10 mouse cellular contexts compared by ENCODE assay signal in genomic region chr2:4593433-4593832, GRCm38 (mm10). TPM values are rescaled to one million over a fixed set of nuclear protein-coding genes. Genes with fewer than 3 reads are reported as not detected.
DNase-seq lines count a peak whose midpoint lies in the region; ATAC-seq and TF ChIP-seq lines count a peak whose summit lies in the region.
"Had no signal": no experiment of that assay in that cellular context is flagged by ENCODE, and none has a peak within 500 bp of the region (broad histone marks: within the 10 kb centered on the region; RNA-seq: fewer than 3 reads in every experiment).

No protein-coding gene starts in this region.

- intact Hi-C loops in gastrocnemius, adult 2 months (cut with DNase I) = no loop called here

- no peaks in the 10 kb centered on the region for H3K27me3 ChIP-seq in hindbrain, postnatal 0 days (ENCODE audit: insufficient read depth, low read length)
- H3K27me3 ChIP-seq in liver, embryonic 12.5 days (replicated peaks) = no peaks in the 10 kb centered on the region
- H3K27me3 ChIP-seq: Patski had no signal

- TF ChIP-seq CTCF in layer of hippocampus, adult 2 months (conservative IDR thresholded peaks at IDR 0.05) = no peak
- TF ChIP-seq CTCF in gastrocnemius, adult 2 months (IDR thresholded peaks at IDR 0.05) = no peak
- TF ChIP-seq CTCF in hindbrain, postnatal 0 days (IDR thresholded peaks at IDR 0.05; ENCODE audit: low read depth) = no peak

- no peak overlapping the region for H3K4me2 ChIP-seq in hindbrain, postnatal 0 days (ENCODE audit: low read depth, low read length)
- no peak overlapping the region for H3K4me2 ChIP-seq in liver, embryonic 12.5 days

- peak in 1 of 2 experiments; percentile 19 for DNase-seq in layer of hippocampus, adult 2 months (ENCODE audit: low spot score in 2 of 2)
- DNase-seq in layer of hippocampus, postnatal 14 days (ENCODE audit: low spot score in 2 of 2) = no peak
- DNase-seq in brain, adult 2 months (ENCODE audit: low read depth, low spot score) = peak; percentile 49
- DNase-seq in gastrocnemius, adult 2 months = peak; percentile 86
- peak; percentile 52 for DNase-seq in hindbrain, postnatal 0 days (ENCODE audit: low spot score)
- peak; percentile 45 for DNase-seq in retina, postnatal 7 days (ENCODE audit: low read depth, low spot score)
- DNase-seq in layer of hippocampus, adult 8-10 months (ENCODE audit: low spot score in 2 of 2) = no peak

- H3K9ac ChIP-seq in hindbrain, postnatal 0 days (replicated peaks; ENCODE audit: low read length) = no peak overlapping the region
- no peak overlapping the region for H3K9ac ChIP-seq in liver, embryonic 12.5 days

- WGBS in hindbrain, postnatal 0 days = 38% methylated on average over 9 of the region's 9 CpGs
- WGBS in liver, embryonic 12.5 days (ENCODE audit: insufficient replicate concordance) = 17% methylated on average over 9 of the region's 9 CpGs

- ATAC-seq in hindbrain, postnatal 0 days = peak; percentile 47; the same call in 1 of the 2 replicates
- peak; percentile 79 for ATAC-seq in liver, embryonic 12.5 days
- ATAC-seq: Patski had no signal

- no peaks in the 10 kb centered on the region for H3K4me1 ChIP-seq in hindbrain, postnatal 0 days (ENCODE audit: insufficient read depth, low read length)
- H3K4me1 ChIP-seq in liver, embryonic 12.5 days = peaks cover 21% of the 10 kb centered on the region

- no peaks in the 10 kb centered on the region for H3K9me3 ChIP-seq in hindbrain, postnatal 0 days (ENCODE audit: low read length)
- no peaks in the 10 kb centered on the region for H3K9me3 ChIP-seq in liver, embryonic 12.5 days (replicated peaks)

- peaks cover 38% of the 10 kb centered on the region for H3K36me3 ChIP-seq in hindbrain, postnatal 0 days (ENCODE audit: insufficient read depth, low read length)
- peaks cover 100% of the 10 kb centered on the region for H3K36me3 ChIP-seq in liver, embryonic 12.5 days

- peak overlapping the region; percentile 5; the same call in 1 of the 2 replicates for H3K27ac ChIP-seq in layer of hippocampus, adult 2 months
- peak overlapping the region; percentile 56 for H3K27ac ChIP-seq in gastrocnemius, adult 2 months
- H3K27ac ChIP-seq in hindbrain, postnatal 0 days = no peak overlapping the region
- H3K27ac ChIP-seq in liver, embryonic 12.5 days = no peak overlapping the region
- H3K27ac ChIP-seq: macrophage had no signal

- no peak overlapping the region for H3K4me3 ChIP-seq in layer of hippocampus, adult 2 months
- H3K4me3 ChIP-seq in gastrocnemius, adult 2 months = no peak overlapping the region
- H3K4me3 ChIP-seq in hindbrain, postnatal 0 days (ENCODE audit: low read length) = no peak overlapping the region
- H3K4me3 ChIP-seq in liver, embryonic 12.5 days = no peak overlapping the region

RNA-seq across cellular contexts. Expression of gene Prpf18, which starts 58.5 kb away (rescaled TPM):
- 10 to 100 TPM; 48.2 to 50.4 TPM for total RNA-seq in layer of hippocampus, adult 2 months (2021)
- 10 to 100 TPM; 36.7 to 44.1 TPM for total RNA-seq in layer of hippocampus, postnatal 14 days (2021)
- 10 to 100 TPM; 42.4 to 42.5 TPM for total RNA-seq in gastrocnemius, adult 2 months (2021)
- 23.4 and 26.7 TPM in 2 replicates for total RNA-seq in hindbrain, postnatal 0 days (2014; rRNA removed)
- 27.1 and 28.9 TPM in 2 replicates for polyA plus RNA-seq in hindbrain, postnatal 0 days (2015; fragmentation: Nextera tagmentation; extraction: Ambion mirVana)
- polyA plus RNA-seq in liver, embryonic 12.5 days (2016; fragmentation: Nextera tagmentation; extraction: Ambion mirVana) = 33.7 and 34.9 TPM in 2 replicates
- total RNA-seq in layer of hippocampus, adult 8-10 months (2022) = 10 to 100 TPM; 42.0 to 49.8 (median 47.5) TPM

Comparison
In these comparisons a context has a peak if more than half of its experiments do, and no peak if none do; other contexts are left out.
1. DNase-seq: peak in brain, adult 2 months (single experiment), gastrocnemius, adult 2 months (single experiment), hindbrain, postnatal 0 days (single experiment) and retina, postnatal 7 days (single experiment); none in layer of hippocampus, postnatal 14 days (0 of 2) and layer of hippocampus, adult 8-10 months (0 of 2).
2. H3K27ac ChIP-seq: peak in layer of hippocampus, adult 2 months (single experiment) and gastrocnemius, adult 2 months (single experiment); none in hindbrain, postnatal 0 days (single experiment) and liver, embryonic 12.5 days (single experiment).